Mouse (Mus musculus) megakaryocyte, embryonic 14.5 days (primary cell): ENCODE data around the gene Diras2.

Experiments
- FLI1 ChIP-seq: IDR thresholded peaks from 2 replicates; pipeline ENCODE4 v1.6.1; 2012; ENCODE audit warnings: low read length, inconsistent platforms, mixed read lengths
- GATA1 ChIP-seq: IDR thresholded peaks from 3 replicates; pipeline ENCODE4 v1.6.1; 2012; ENCODE audit warnings: mixed read lengths, low read length, inconsistent platforms, borderline replicate concordance

DNA sequence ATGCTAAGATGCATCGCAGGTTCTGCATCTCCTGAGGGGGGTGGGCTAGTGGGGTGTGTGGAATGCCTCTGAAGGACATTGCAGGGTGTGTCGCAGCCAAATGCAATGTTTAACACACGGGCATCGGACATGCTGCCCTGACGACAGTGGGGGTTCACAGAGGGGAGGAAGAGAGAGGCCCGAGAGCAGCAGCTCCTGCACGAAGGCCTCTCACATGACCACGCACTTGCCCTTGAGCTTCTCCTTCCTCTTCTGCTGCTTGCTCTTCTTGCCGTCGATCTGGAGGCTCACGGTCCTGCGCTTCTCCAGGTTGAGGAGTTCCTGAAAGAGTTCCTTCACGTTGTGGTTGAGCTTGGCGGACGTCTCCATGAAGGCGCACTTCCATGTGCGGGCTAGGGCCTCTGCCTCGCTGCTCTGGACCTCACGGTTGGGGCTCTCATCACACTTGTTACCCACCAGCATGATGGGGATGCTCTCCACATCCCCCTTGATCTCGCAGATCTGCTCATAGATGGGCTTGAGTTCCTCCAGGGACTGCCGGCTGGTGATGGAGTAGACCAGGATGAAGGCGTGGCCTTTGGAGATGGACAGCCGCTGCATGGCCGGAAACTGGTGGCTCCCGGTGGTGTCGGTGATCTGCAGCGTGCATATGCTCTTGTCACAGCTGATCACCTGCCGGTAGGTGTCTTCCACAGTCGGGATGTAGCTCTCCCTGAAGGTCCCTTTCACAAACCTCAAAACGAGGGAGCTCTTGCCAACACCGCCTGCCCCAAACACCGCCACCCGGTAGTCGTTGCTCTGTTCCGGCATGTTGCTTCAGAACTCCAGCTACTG is 23.4 kb downstream of the Diras2 start:
- TF ChIP-seq GATA1 (no peak), FLI1 (no peak)
